Mouse (Mus musculus): ENCODE measurements around the gene Nkpd1. TPM values are rescaled to one million over a fixed set of nuclear protein-coding genes. Genes with fewer than 3 reads are reported as not detected.

Gene Nkpd1
- 0.10 and 0.15 TPM in 2 replicates for polyA plus RNA-seq (2012; rRNA removed)

GRCm38 (mm10) chr7:19517652-19518365, at the start of gene Nkpd1:
TSS of gene Nkpd1 (plus strand) at chr7:19517838.

GRCm38 (mm10) chr7:19508150-19508923, 9.3 kb upstream of the Nkpd1 start, which contains the start of the genes Bloc1s3 and Trappc6a:
TSS of gene Bloc1s3 (minus strand) at chr7:19508367.
TSS of gene Trappc6a (plus strand) at chr7:19508395.

GRCm38 (mm10) chr7:19562643-19563410, 45.2 kb downstream of the Nkpd1 start, which contains the start of gene Ppp1r37:
TSS of gene Ppp1r37 (minus strand) at chr7:19563076.

Other genes starting within 250 kb of the Nkpd1 start
- gene Vasp, start 246.0 kb upstream of the Nkpd1 start, polyA plus RNA-seq (2012; rRNA removed), result 67.2 and 70.5 TPM in 2 replicates
- 0.10 and 0.32 TPM in 2 replicates for gene Ppm1n, start 237.8 kb upstream of the Nkpd1 start, polyA plus RNA-seq (2012; rRNA removed)
- gene Rtn2, start 235.2 kb upstream of the Nkpd1 start, polyA plus RNA-seq (2012; rRNA removed), result 46.8 and 47.1 TPM in 2 replicates
- 0.06 and 0.07 TPM in 2 replicates for gene Fosb, start 207.8 kb upstream of the Nkpd1 start, polyA plus RNA-seq (2012; rRNA removed)
- gene Ercc1, start 173.1 kb upstream of the Nkpd1 start, polyA plus RNA-seq (2012; rRNA removed), result 63.7 and 67.6 TPM in 2 replicates
- gene Cd3eap, start 158.4 kb upstream of the Nkpd1 start, polyA plus RNA-seq (2012; rRNA removed), result 13.1 and 16.6 TPM in 2 replicates
- 11.1 and 11.8 TPM in 2 replicates for gene Ppp1r13l, start 158.1 kb upstream of the Nkpd1 start, polyA plus RNA-seq (2012; rRNA removed)
- 53.3 and 59.0 TPM in 2 replicates for gene Ercc2, start 135.8 kb upstream of the Nkpd1 start, polyA plus RNA-seq (2012; rRNA removed)
- 1.8 and 2.0 TPM in 2 replicates for gene Klc3, start 113.7 kb upstream of the Nkpd1 start, polyA plus RNA-seq (2012; rRNA removed)
- gene Ckm, start 113.1 kb upstream of the Nkpd1 start, polyA plus RNA-seq (2012; rRNA removed), result 0.40 and 0.76 TPM in 2 replicates
- 33.8 and 41.7 TPM in 2 replicates for gene Mark4, start 59.0 kb upstream of the Nkpd1 start, polyA plus RNA-seq (2012; rRNA removed)
- gene Exoc3l2, start 54.5 kb upstream of the Nkpd1 start, polyA plus RNA-seq (2012; rRNA removed), result 2.1 and 2.9 TPM in 2 replicates
- 6.3 and 9.5 TPM in 2 replicates for gene Bloc1s3, start 9.5 kb upstream of the Nkpd1 start, polyA plus RNA-seq (2012; rRNA removed)
- gene Trappc6a, start 9.4 kb upstream of the Nkpd1 start, polyA plus RNA-seq (2012; rRNA removed), result 36.1 and 56.2 TPM in 2 replicates
- gene Ppp1r37, start 45.2 kb downstream of the Nkpd1 start, polyA plus RNA-seq (2012; rRNA removed), result 59.4 and 66.9 TPM in 2 replicates
- 1.0 and 1.3 TPM in 2 replicates for gene Zfp296, start 59.4 kb downstream of the Nkpd1 start, polyA plus RNA-seq (2012; rRNA removed)
- 40.7 and 66.6 TPM in 2 replicates for gene Gemin7, start 59.8 kb downstream of the Nkpd1 start, polyA plus RNA-seq (2012; rRNA removed)
- gene Clasrp, start 86.6 kb downstream of the Nkpd1 start, polyA plus RNA-seq (2012; rRNA removed), result 134 and 154 TPM in 2 replicates
- 2.4 and 4.4 TPM in 2 replicates for gene Relb, start 111.6 kb downstream of the Nkpd1 start, polyA plus RNA-seq (2012; rRNA removed)
- gene Clptm1, start 147.2 kb downstream of the Nkpd1 start, polyA plus RNA-seq (2012; rRNA removed), result 36.8 and 58.8 TPM in 2 replicates
- gene Apoc2, start 160.1 kb downstream of the Nkpd1 start, polyA plus RNA-seq (2012; rRNA removed), result 4.6 and 11.0 TPM in 2 replicates
- gene Gm44805, start 163.6 kb downstream of the Nkpd1 start, polyA plus RNA-seq (2012; rRNA removed), result not detected in 2 replicates
- 0.19 and 0.41 TPM in 2 replicates for gene Apoc4, start 163.6 kb downstream of the Nkpd1 start, polyA plus RNA-seq (2012; rRNA removed)
- 4.9 and 8.1 TPM in 2 replicates for gene Apoc1, start 174.8 kb downstream of the Nkpd1 start, polyA plus RNA-seq (2012; rRNA removed)
- 198 and 270 TPM in 2 replicates for gene Apoe, start 181.3 kb downstream of the Nkpd1 start, polyA plus RNA-seq (2012; rRNA removed)
- 102 and 110 TPM in 2 replicates for gene Tomm40, start 197.6 kb downstream of the Nkpd1 start, polyA plus RNA-seq (2012; rRNA removed)
- gene Nectin2, start 232.6 kb downstream of the Nkpd1 start, polyA plus RNA-seq (2012; rRNA removed), result 43.3 and 45.3 TPM in 2 replicates

Data from central nervous system, embryonic 11.5 days (tissue).